Mouse (Mus musculus) CH12.LX (cell line): ENCODE measurements around the gene Nck2.

Experiments used
- CHD1 ChIP-seq: IDR thresholded peaks from 2 replicates; pipeline ENCODE4 v1.6.1; 2012; ENCODE audit warnings: low read depth, low read length, improper control_type of control experiment, inconsistent platforms
- CTCF ChIP-seq, 2 experiments: IDR thresholded peaks in 1 of 2; conservative IDR thresholded peaks in 1 of 2; 2 replicates each; pipeline ENCODE4 v1.5.1; 2011 to 2012; ENCODE audit warnings: low read depth in 2 of 2, low read length in 2 of 2, improper control_type of control experiment in 1 of 2, inconsistent platforms in 1 of 2, mild to moderate bottlenecking in 1 of 2, moderate library complexity in 1 of 2
- EP300 ChIP-seq: IDR thresholded peaks from 2 replicates; pipeline ENCODE4 v1.6.1; 2011; ENCODE audit warnings: low read length, improper control_type of control experiment
- IRF4 ChIP-seq: IDR thresholded peaks from 2 replicates; pipeline ENCODE4 v1.6.1; 2014; ENCODE audit warnings: low read depth, mild to moderate bottlenecking, inconsistent platforms, low read length, improper control_type of control experiment
- MAZ ChIP-seq: IDR thresholded peaks from 2 replicates; pipeline ENCODE4 v1.6.1; 2012; ENCODE audit warnings: low read depth, mild to moderate bottlenecking, inconsistent platforms, low read length, improper control_type of control experiment, moderate library complexity
- MEF2A ChIP-seq: IDR thresholded peaks from 2 replicates; pipeline ENCODE4 v1.6.1; 2014; ENCODE audit warnings: low read depth, mild to moderate bottlenecking, inconsistent platforms, low read length, improper control_type of control experiment, borderline replicate concordance

- no peak for TF ChIP-seq CTCF (conservative IDR thresholded peaks at IDR 0.05 in 1 of 2, IDR thresholded peaks at IDR 0.05 in 1 of 2; ENCODE audit: low read depth in 2 of 2, low read length in 2 of 2)
- no peak for TF ChIP-seq EP300
- TF ChIP-seq IRF4, result no peak
- no peak for TF ChIP-seq MAZ
- no peak for TF ChIP-seq CHD1
- TF ChIP-seq MEF2A, result no peak
These were observed 114.0 kb downstream of the Nck2 start for GRCm38 (mm10) chr1:43558329-43558728.
